Mouse (Mus musculus) gastrocnemius, adult 2 months (tissue): ENCODE measurements around the gene Car2. TPM values are rescaled to one million over a fixed set of nuclear protein-coding genes. Genes with fewer than 3 reads are reported as not detected.
A peak's percentile ranks its signal among the peaks of the same experiment; 100 is the strongest.

ENCODE experiments used
- DNase-seq: peaks from one replicate; pipeline ENCODE4 v3.0.0; 2022
- H3K27ac ChIP-seq: fragments of 200-600 bp; 2 replicates; pipeline ENCODE4 v1.8.1; 2022; ENCODE audit warnings: mild to moderate bottlenecking
- H3K4me3 ChIP-seq: fragments of 200-600 bp; 2 replicates; pipeline ENCODE4 v1.8.1; 2022; ENCODE audit warnings: mild to moderate bottlenecking, moderate library complexity
- CTCF ChIP-seq: fragments of 200-600 bp; IDR thresholded peaks from 2 replicates; pipeline ENCODE4 v1.8.1; 2022; ENCODE audit warnings: antibody characterized with exemption, mild to moderate bottlenecking, moderate library complexity
- intact Hi-C: fragments of 180-260 bp; cut with DNase I; formaldehyde crosslinking; loops from one replicate; pipeline ENCODE4 v1.15.1; 2025
- total RNA-seq, 2 experiments: library from RNA; stranded (reverse); gene quantifications; 2 replicates each; pipeline ENCODE4 v1.2.3; 2021

Gene Car2
- total RNA-seq, 2 experiments from 2014 or later = 12.8 to 20.3 TPM

DNA sequence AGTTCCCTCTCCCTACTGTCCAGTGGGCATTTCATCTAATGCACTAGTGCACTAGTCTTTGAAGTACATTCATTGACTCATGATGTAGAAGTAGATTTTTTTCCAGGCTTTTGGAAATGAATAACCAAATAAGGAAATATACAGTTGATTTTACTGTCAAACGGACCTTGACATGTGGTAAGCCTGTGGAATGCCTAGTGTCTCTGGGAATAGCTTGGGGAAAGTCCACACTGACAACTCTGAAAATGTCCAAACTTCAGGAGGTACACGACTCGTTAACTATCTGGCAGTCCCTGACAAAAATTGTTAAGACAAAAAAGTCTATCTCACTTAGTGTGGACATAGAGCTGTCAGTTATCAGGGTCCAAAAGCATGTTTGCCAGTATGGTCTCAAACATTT, 18.1 kb downstream of the Car2 start:
- Histone ChIP-seq H3K4me3 (no peak overlapping the region), H3K27ac (no peak overlapping the region)
- no peak for TF ChIP-seq CTCF
- intact Hi-C loops = no loop called here
- DNase-seq = no peak

GRCm38 (mm10) chr3:14907271-14907670, 21.2 kb downstream of the Car2 start:
- Histone ChIP-seq H3K4me3 (no peak overlapping the region), H3K27ac (no peak overlapping the region)
- intact Hi-C loops = no loop called here
- no peak for TF ChIP-seq CTCF
- no peak for DNase-seq

DNA sequence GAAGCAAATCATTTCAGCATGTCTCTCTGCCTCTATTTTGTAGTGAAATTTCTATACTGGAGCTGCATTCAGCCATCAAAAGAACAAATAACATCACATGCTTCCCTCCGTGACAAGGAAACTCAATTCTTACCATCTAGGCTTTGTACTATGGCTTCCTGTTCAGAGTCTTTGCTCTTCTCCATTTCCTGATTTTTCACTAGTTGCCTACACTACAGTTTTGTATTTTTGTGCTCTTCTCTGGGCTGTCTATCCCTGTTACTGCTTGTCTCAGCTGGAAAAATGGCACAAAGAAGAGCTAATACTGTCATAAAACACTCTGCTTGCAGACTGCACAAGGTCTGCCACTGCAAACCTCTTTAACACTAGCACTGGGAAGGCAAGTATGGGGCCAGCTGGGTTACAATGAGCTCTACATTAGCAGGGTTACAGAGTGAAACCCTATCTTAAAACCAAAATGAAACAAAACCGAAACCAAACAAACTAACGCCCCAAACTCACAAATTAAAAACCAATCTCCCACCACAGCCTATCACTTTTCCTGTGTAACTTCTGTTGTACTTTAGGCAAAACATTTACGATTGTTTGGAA, 26.0 kb downstream of the Car2 start:
- Histone ChIP-seq H3K4me3 (no peak overlapping the region), H3K27ac (no peak overlapping the region)
- intact Hi-C loops = no loop called here
- TF ChIP-seq CTCF = no peak
- DNase-seq = no peak

- H3K27ac ChIP-seq = no peak overlapping the region
- no peak for TF ChIP-seq CTCF
- H3K4me3 ChIP-seq = no peak overlapping the region
- no peak for DNase-seq
- intact Hi-C loops = no loop called here
These were observed 27.7 kb downstream of the Car2 start for GRCm38 (mm10) chr3:14913774-14914173.

DNA sequence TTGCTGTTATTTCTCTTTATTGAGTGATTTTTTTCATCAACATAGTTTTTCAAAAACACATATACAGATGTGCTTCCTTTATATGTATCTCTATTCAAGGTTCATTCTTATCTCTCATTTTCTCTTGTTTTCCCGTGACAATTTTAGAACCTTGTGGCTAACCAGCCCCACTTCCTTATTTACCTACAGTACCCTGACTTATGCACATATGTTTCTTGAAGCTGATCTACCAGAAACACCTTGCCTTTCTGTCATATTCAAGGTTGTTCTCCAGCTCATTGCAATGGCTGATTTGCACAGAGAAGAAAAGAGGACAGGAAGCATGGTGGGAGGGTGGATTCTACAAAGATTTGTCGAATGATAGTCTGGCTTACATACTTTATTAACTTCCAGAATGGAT, 29.3 kb downstream of the Car2 start:
- intact Hi-C loops = no loop called here
- DNase-seq = no peak
- H3K27ac ChIP-seq = no peak overlapping the region
- TF ChIP-seq CTCF = no peak
- H3K4me3 ChIP-seq = no peak overlapping the region

- Histone ChIP-seq H3K4me3 (no peak overlapping the region), H3K27ac (no peak overlapping the region)
- DNase-seq = no peak
- intact Hi-C loops = no loop called here
- TF ChIP-seq CTCF = no peak
These were observed 31.2 kb downstream of the Car2 start for GRCm38 (mm10) chr3:14917261-14917660.

GRCm38 (mm10) chr3:14944706-14945105, 58.6 kb downstream of the Car2 start:
- intact Hi-C loops = no loop called here
- H3K27ac ChIP-seq = no peak overlapping the region
- H3K4me3 ChIP-seq = no peak overlapping the region
- TF ChIP-seq CTCF = no peak
- DNase-seq = no peak

- Histone ChIP-seq H3K27ac (no peak overlapping the region), H3K4me3 (no peak overlapping the region)
- no peak for DNase-seq
- no peak for TF ChIP-seq CTCF
- intact Hi-C loops = no loop called here
These were observed 59.6 kb downstream of the Car2 start for GRCm38 (mm10) chr3:14945627-14946026.

GRCm38 (mm10) chr3:14948067-14948800, 62.2 kb downstream of the Car2 start:
- no peak overlapping the region for H3K4me3 ChIP-seq
- no peak for TF ChIP-seq CTCF
- intact Hi-C loops = no loop called here
- peak; percentile 21 for DNase-seq
- no peak overlapping the region for H3K27ac ChIP-seq

- intact Hi-C loops = no loop called here
- no peak overlapping the region for H3K27ac ChIP-seq
- no peak for TF ChIP-seq CTCF
- no peak overlapping the region for H3K4me3 ChIP-seq
- no peak for DNase-seq
These were observed 64.0 kb downstream of the Car2 start for GRCm38 (mm10) chr3:14950031-14950430.

Other genes starting within 250 kb of the Car2 start
- under 1 TPM; 0.51 to 0.78 TPM for gene Car13, start 244.5 kb upstream of the Car2 start, total RNA-seq
- under 1 TPM; 0.20 to 0.45 TPM for gene Car1, start 77.9 kb upstream of the Car2 start, total RNA-seq
- gene Car3, start 22.8 kb upstream of the Car2 start, total RNA-seq = 1,000 to 10,000 TPM; 1,122 to 2,421 TPM